Mouse (Mus musculus) neutrophil, adult 5-6 weeks (primary cell): ENCODE measurements around the gene Esx1. TPM values are rescaled to one million over a fixed set of nuclear protein-coding genes. Genes with fewer than 3 reads are reported as not detected.

Experiments used
- ATAC-seq: fragments of 151-379, 151-347 bp; 2 replicates; pipeline ENCODE4 v1.8.0; 2017; ENCODE audit warnings: mild to moderate bottlenecking, moderate TSS enrichment; ENCODE audit not compliant: insufficient number of reproducible peaks, poor library complexity, low FRiP score, severe bottlenecking; ENCODE audit errors: extremely low read depth
- total RNA-seq: library from RNA; stranded (forward); fragments of 200-1000 nt; gene quantifications from 2 replicates; pipeline ENCODE4 v1.2.3, GENCODE M21; 2017

Gene Esx1
- total RNA-seq: not detected in 2 replicates

DNA sequence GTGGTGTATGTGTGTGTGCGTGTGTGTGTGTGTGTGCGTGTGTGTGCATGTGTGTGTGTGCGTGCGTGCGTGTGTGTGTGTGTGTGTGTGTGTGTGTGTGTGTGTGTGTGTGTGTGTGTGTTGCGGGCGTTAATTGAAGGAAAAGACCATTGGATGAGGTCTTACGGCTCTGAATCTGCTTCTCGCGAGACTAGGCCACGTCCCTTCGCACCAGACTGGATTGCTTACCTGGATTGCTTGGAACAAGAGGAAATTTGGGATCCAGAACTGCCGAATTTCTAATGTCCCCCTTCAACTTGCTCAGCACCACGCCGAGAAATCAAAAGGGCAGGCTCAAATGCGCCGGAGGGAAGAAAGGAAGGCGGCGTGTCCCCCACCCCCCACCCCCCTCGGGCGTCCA is at the start of gene Esx1:
TSS of gene Esx1 (minus strand) at position 366 of the 400 bp plus-strand sequence.
- ATAC-seq: no peak

DNA sequence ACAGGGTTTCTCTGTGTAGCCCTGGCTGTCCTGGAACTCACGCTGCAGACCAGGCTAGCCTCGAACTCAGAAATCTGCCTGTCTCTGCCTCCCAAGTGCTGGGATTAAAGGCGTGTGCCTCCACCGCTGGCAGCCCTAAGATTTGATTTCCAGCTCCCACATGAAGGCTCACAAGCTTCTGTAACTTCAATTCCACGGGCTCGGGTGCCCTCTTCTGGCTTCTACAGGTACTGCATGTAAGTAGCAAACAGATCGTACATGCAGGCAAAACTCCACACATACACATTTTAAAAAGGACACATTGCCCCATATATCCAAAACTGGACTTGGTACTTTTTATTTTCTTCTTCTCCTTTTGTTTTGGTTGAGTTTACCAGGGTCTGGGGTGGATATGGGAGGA is 48.1 kb upstream of the Esx1 start:
- ATAC-seq: no peak

DNA sequence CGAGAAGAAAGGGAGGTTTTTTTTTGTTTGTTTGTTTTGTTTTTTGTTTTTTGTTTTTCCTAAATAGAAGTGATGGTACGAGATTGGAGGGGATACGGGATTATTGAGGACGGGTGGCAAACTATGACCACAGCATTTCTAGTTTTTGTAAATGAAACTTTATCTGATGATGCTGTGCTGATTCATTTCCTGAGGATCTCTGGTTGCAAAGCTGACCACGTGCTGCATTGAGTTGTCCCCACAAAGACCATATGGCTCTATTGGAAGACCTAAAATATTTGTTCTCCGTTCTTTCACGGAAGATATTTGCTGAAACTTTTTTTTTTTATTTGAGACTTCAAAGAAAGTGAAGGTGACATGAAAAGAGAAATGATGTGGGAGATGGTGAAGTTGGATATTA is 45.8 kb upstream of the Esx1 start:
- ATAC-seq: no peak

DNA sequence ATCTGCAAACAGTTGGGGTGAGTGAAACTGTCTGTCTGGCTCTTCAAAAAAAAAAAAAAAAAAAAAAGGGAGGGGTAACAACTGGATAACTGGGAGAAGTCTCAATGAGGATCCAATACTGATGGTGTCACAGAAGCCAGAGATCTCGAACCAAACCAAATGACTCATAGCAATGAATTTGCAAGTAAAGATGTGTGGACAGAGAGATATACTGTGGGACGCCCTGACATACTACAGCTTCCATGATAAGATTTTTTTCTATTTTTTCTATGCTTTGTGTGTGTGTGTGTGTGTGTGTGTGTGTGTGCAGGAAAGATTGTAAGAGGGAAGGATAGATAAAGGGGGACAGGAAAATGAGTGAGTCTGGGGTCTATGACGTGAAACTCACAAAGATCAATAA is 43.7 kb upstream of the Esx1 start:
- no peak for ATAC-seq

DNA sequence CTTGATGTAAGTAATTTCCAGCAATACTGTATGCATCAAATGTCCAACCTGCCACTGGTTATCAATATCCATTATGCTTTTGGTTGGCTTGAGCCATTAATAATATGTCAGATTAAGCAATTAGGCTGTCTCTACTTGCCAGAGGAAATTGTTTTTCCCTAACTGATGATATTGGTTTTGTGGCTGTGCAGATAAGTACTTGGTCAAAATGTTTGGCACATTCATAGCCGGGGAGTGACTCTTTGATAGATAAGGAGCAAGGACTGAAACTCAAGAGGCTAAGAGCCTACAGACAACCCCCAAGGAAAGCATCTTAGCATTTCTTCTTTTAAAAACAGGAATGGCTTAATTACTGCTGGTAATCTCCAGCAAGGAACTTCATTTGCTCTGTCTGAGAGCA is 40.8 kb upstream of the Esx1 start:
- no peak for ATAC-seq

DNA sequence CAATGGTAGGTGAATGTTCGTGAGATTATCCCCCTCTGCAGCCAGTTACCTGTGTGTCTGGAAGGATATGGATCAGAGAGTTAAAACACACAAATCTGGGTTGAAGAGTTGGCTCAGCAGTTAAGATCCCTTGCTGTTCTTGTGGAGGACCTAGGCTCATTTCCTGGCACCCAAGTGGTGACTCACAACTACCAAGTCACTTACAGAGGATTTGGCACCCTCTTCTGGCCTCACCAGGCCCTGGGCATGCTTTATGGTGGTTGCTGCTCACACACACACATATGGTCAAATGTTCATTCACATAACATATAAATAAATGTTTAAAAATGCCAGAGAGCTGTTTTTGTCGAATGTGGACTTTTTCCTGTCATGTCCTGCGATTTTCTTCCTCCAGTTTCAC is 39.1 kb upstream of the Esx1 start:
- no peak for ATAC-seq

DNA sequence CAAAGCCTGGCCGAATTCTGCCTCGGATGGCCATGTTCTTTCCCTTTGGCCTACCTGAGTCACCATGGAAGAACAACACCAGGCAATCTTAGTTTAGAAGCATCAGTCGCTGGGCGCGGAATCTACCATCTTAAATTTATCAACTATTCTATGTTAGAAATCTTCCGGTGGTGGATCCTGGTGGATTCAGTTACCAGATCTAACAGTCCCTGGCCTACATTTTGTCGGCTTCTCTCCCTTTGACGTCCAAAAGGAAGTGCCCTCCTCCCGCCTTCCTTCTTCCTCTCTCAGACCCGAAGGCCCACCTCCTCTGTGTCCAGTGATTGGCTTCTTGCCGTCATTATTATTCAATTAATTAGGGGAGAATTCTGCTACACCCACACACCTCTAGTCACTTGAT is 27.2 kb upstream of the Esx1 start:
- no peak for ATAC-seq

DNA sequence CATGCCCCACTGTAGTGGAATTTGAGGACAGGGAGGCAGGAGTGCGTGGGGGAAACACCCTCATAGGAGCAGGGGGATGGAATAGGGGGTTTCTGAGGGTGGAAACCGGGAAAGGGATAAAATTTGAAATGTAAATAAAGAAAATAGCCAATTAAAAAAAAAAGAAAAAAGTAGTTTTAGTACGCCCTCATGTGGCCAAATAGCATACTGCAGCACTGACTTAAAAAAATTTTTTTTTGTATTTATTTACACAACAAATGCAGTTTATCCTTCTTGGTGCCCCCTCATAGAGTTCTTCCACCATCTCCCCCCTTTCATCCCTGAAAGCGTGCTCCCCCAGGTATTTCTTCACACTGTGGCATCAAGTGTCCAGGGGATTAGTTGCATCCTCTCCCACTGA is 22.8 kb upstream of the Esx1 start:
- ATAC-seq: no peak

DNA sequence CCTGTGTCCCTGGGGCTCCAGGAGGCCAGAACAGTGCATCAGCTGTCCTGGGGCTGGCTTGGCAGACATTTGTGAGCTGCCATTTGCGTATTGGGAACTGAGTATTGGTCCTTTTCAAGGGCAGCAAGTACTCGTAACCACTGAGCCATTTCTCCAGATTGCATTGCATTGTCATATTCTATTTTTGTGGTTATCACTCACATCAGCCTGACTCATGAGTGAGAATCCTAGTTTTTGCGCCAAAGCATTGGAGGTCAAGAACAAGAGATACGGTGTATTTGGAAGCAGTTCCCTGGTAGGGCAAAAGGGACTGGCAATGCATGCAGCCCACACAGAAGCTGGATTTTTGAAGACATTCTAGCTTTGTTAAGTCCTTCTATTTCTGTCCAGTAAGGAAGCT is 21.8 kb upstream of the Esx1 start:
- no peak for ATAC-seq

DNA sequence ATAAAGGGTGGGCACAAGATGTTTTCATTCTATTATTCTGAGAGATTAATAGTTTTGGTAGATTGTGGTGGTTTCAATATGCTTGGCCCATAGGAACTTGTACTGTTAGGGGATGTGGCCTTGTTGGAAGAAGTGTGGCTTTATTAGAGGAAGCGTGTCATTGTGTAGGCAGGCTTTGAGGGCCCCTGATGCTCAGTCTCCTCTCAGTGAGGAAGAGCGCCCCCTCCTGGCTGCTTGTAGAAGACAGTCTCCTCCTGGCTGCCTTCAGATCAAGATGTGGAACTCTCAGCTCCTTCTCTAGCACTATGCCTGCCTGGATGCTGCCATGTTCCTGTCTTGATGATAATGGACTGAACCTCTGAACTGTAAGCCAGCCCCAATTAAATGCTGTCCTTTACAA is 20.7 kb upstream of the Esx1 start:
- ATAC-seq: no peak

DNA sequence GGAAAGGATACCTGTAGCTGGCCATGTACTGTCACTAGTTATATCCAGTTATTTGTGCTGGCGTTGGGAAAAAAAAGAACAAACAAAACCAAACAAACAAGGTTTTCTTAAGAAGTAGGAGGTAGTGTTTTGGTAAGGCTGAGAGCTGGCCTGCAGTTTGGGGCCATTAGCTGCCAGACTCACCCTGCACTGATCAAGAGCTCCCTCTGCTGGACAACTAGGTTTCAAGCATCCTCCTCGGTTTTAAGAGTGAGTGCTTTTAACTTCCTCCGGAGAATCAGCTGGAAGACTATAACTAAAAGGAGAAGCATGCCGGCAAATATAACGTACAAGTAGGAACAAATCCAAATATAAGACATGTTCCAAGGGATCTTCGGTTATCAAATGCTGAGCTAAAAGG is 19.8 kb upstream of the Esx1 start:
- ATAC-seq: no peak

DNA sequence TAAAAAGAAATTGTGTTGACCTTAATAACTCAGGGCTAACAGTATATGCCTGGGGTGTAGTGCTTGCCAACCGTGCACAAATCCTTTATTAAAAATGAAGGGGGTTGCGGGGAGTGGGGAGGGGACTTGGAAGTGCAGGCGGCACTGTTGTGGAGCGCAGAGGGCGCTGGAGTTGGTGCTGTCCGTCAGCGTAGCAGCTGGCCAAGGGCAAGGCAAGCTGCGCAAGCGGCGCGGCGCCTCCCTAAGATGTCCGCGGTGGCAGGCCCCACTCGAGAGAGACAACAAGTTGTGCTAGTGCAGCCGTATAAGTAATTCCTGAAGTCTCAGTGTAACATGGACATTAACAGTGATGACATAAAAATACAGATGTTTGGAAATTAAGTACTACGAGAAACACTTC is 5.7 kb upstream of the Esx1 start:
- ATAC-seq: no peak

DNA sequence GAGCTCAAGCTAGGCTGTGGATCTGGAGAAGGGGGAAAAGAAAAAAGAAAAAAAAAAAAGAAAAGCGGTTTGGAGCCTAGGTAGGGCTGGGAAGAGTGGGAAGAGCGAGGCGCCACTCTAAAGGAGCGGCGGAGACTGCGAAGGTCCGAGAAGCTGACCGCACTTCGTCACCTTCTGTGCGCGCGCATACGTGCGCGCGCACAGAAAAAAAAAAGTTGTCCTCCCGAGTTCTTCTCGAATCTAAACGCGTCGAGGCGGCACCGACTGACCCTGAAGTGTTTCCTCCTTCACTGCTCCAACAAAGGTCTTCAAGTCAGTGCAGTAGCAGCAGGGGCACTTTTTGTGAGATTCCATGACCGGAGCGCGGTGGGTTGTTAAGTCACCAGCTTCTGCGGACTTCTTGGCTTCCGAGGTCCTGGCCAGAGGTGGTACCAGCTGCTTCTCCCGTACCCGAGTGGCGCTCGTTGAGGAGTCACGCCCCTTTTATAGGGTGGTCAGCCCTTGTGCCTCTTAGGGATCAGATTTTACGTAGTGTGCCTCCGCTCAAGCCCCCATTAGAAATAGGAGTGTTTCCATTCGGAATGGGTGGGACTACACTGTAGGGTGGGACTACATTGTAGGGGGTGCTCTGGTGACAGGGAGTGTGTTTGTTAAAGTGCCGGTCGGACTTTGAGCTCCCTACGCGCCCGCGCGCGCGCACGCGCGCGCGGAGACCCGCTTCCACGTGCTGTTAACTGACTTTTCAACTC is 2.0 kb downstream of the Esx1 start:
- ATAC-seq: no peak

DNA sequence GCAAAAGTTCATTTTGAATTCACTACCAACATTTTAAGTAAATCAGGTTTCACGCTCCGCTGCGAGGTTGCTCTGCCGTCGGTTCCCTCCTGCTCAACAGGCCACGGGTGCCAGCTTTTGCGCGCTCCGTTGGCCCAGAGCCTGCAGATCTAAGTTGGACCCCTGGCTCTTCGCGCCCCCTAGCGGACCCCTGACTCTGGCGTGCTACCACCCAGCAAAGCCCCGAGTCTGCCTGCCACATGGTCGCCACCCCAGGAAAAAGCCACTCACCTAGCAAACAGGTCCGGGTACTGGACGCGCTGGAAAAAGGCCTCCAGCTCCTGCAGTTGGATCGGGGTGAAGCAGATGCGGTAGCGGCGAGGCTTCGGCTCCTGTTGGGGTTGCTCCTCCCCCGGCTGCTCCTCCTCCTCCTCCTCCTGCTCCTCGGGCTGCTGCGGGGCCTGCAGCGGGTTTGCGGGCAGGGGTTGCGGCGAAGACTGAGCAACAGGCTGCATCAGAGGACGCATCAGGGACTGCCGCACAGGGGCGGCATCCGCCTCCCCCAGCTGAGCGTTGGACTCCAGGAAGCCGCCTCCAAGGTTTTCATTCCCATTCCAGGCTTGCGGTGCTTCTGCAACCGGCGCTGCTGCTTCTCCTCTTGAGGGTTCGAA is 3.7 kb downstream of the Esx1 start:
- ATAC-seq: no peak

DNA sequence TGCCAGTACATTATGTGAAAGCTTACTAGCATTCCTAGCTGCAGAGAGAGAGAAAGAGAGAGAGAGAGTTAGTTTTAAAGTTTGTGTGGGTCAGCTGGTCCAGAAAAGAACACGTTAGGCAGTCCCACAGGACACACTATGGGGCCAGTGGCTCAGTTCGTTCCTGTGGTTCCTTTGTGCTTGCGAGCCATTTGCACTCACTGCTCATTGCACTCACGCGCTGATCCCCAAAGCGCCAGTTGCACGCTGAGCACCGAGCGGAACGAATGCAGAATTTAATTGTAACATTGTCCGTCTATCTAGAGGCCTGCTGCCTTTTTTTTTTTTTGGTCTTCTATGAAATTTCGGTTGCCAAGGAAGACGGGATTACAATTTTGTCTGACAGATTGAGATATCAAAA is 15.4 kb downstream of the Esx1 start:
- no peak for ATAC-seq

DNA sequence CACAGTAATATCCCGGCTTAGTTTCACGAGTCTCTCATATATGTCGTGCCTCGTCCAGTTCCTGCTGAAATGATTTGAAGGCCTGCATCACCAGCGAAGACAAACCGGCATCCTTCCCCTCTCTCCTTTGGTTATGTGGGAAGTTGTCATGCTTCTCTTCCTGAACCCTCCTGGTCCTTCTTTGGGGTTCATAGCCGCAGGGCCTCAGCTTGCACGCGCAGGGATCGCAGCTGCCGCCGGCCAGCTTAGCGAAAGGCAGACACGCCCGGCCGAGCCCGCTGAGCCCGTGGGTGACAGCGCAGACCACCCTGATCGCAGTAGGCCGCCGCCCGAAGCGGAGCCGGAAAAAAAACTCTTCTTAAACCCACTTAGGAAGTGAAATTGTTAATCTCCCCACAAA is 17.4 kb downstream of the Esx1 start:
- ATAC-seq: no peak

Other genes with a start within 250 kb of the Esx1 start
- gene H2bfm, start 194.8 kb downstream of the Esx1 start, total RNA-seq: not detected in 2 replicates
- 31.6 TPM in 1 of 2 replicates, not detected in the other for gene Tmsb15b2, start 146.6 kb downstream of the Esx1 start, total RNA-seq
- gene Tmsb15l, start 145.2 kb downstream of the Esx1 start, total RNA-seq: 3.7 and 6.6 TPM in 2 replicates
- gene Tmsb15b1, start 145.2 kb downstream of the Esx1 start, total RNA-seq: 5.3 and 7.0 TPM in 2 replicates
- gene Zcchc18, start 128.9 kb downstream of the Esx1 start, total RNA-seq: 6.9 and 8.6 TPM in 2 replicates
- gene Slc25a53, start 83.8 kb downstream of the Esx1 start, total RNA-seq: 18.8 and 24.4 TPM in 2 replicates
- 12.6 and 13.1 TPM in 2 replicates for gene Fam199x, start 72.5 kb downstream of the Esx1 start, total RNA-seq